Mouse (Mus musculus) embryonic facial prominence, embryonic 10.5 days (tissue): Measurements from ENCODE around the gene Avil. TPM values are rescaled to one million over a fixed set of nuclear protein-coding genes. Genes with fewer than 3 reads are reported as not detected.

Source experiments
- DNase-seq: peaks from one replicate; pipeline ENCODE4 v3.0.0-alpha.2; 2017; ENCODE audit warnings: low spot score
- H3K27ac ChIP-seq: fragments of 300-500 bp; sonication (generic); replicated peaks from 2 replicates; pipeline ENCODE4 v1.5.1; 2016; ENCODE audit warnings: mild to moderate bottlenecking
- H3K27me3 ChIP-seq: fragments of 300-500 bp; sonication (generic); replicated peaks from 2 replicates; pipeline ENCODE4 v1.6.1; 2016; ENCODE audit warnings: low read depth, mild to moderate bottlenecking; ENCODE audit not compliant: poor library complexity, severe bottlenecking
- H3K36me3 ChIP-seq: fragments of 300-500 bp; sonication (generic); replicated peaks from 2 replicates; pipeline ENCODE4 v1.6.1; 2016; ENCODE audit warnings: mild to moderate bottlenecking, moderate library complexity
- H3K4me1 ChIP-seq: fragments of 300-500 bp; sonication (generic); 2 replicates; pipeline ENCODE4 v1.6.1; 2016
- H3K4me3 ChIP-seq: fragments of 300-500 bp; sonication (generic); 2 replicates; pipeline ENCODE4 v1.5.1; 2016; ENCODE audit warnings: mild to moderate bottlenecking, moderate library complexity
- H3K9me3 ChIP-seq: fragments of 300-500 bp; sonication (generic); 2 replicates; pipeline ENCODE4 v1.6.1; 2016; ENCODE audit warnings: mild to moderate bottlenecking
- WGBS: fragments of 180-500 bp; shearing (Covaris S2); methylation state at CpG from one replicate; pipeline ENCODE4 v1.1.7; 2016; 5-methylcytosine and 5-hydroxymethylcytosine counted together
- polyA plus RNA-seq: library from polyadenylated mRNA; unstranded; fragments of >200 nt; fragmentation: Nextera tagmentation; extraction: Ambion mirVana; gene quantifications from 2 replicates; pipeline ENCODE4 v1.2.1, GENCODE M21; 2016

The Avil gene
- polyA plus RNA-seq: 0.06 and 0.44 TPM in 2 replicates

DNA sequence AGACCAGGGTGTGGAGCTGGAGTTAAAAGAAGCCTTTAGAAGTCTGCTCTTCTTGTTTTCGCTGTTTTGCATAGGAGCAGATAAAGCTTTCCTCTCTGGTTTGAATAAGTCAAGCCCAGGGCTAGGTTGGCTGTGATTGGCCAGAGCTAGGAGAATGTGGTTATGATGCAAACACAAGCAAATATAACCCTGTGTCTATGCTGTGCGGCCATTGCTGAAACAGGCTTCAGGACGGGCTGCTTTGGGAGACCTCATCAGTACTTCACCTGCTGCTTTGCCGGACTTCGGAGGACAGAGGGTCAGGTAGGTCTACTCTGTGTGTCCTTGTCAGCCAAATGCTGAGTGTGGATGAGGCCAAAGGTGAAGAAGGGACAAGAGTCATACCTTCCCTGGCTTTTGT lies at the start of gene Avil:
TSS of gene Avil (plus strand) at position 181 of the 400 bp plus-strand sequence.
- no peaks in the 10 kb centered on the region for H3K9me3 ChIP-seq
- H3K27me3 ChIP-seq: no peaks in the 10 kb centered on the region
- 90% methylated on average over 5 of the region's 5 CpGs for WGBS
- no peak for DNase-seq
- no peak within 1 kb of the TSS for H3K4me3 ChIP-seq
- peaks cover 46% of the 10 kb centered on the region for H3K36me3 ChIP-seq
- H3K27ac ChIP-seq: no peak within 1 kb of the TSS
- H3K4me1 ChIP-seq: no peaks in the 10 kb centered on the region

DNA sequence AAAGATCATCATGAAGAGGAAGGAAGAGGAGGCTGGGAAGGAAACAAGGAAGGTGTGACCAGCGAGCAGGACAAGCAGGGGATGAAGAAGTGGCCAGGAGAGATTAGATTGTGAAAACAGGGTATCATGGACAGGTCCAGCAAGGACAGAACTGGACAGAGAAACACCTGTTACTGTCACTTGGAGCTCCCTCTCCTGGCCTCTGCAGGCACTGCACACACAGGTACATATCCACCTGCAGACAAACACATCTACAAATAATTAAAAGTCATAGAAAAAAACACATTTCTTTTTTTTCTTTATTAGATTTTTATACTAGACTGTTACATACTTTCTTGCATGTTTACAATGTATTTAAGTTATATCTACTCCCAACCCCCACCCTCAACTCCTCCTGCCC lies 48.1 kb upstream of the Avil start:
- no peak for DNase-seq
- Histone ChIP-seq H3K4me1 (peaks cover 21% of the 10 kb centered on the region), H3K4me3 (no peak overlapping the region), H3K27ac (no peak overlapping the region), H3K27me3 (peaks cover 18% of the 10 kb centered on the region), H3K36me3 (no peaks in the 10 kb centered on the region), H3K9me3 (no peaks in the 10 kb centered on the region)
- 84% methylated on average over 1 of the region's 1 CpGs for WGBS

- Histone ChIP-seq H3K4me3 (no peak overlapping the region), H3K27me3 (peaks cover 18% of the 10 kb centered on the region), H3K36me3 (no peaks in the 10 kb centered on the region), H3K27ac (no peak overlapping the region), H3K9me3 (no peaks in the 10 kb centered on the region), H3K4me1 (peaks cover 27% of the 10 kb centered on the region)
- DNase-seq: no peak
- 90% methylated on average over 3 of the region's 3 CpGs for WGBS
Observed at GRCm38 (mm10) chr10:126953029-126953471, 47.5 kb upstream of the Avil start.

- H3K4me3 ChIP-seq: peak overlapping the region; percentile 45
- H3K9me3 ChIP-seq: no peaks in the 10 kb centered on the region
- H3K36me3 ChIP-seq: no peaks in the 10 kb centered on the region
- peaks cover 40% of the 10 kb centered on the region for H3K27me3 ChIP-seq
- H3K4me1 ChIP-seq: peaks cover 30% of the 10 kb centered on the region
- WGBS: 11% methylated on average over 15 of the region's 15 CpGs
- DNase-seq: no peak
- peak overlapping the region; percentile 74 for H3K27ac ChIP-seq
Observed at GRCm38 (mm10) chr10:126956692-126957358, 43.7 kb upstream of the Avil start.

DNA sequence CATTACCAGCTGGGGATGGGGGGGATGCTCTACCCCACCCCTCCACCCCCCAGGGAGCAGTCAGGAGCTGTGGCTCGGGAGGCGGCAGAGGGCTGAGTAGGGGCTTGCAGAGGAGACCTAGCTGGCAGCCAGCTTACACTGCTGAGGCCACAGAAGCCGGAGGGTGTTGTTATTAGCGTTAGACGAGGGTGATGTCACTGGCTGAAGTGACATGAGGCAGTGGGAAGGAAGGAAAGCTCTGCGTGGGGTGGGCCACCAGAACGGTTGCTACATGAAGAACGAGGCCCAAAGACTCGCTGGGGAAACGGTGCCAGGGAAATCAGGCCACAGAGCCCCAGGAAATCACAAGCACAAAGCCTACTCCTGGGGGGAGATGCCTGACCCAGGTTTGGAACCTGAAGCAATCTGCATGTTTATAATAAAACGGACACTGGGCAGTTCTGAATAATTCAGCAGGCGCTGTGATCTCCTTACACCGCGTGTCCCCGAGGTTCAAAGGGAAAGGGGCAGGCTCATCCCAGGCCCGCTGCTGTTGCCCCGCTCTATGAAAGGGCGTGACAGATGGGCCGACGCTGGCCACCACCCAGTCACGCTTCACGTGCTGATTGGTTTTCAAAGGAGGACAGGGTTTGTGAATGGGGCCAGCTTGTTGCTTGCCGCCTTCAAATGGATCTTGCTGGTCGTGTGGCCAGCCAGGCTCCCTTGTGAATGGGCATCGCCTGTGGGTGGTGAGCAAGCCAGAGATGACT lies 43.0 kb upstream of the Avil start:
- peaks cover 40% of the 10 kb centered on the region for H3K27me3 ChIP-seq
- peak overlapping the region; percentile 45 for H3K4me3 ChIP-seq

GRCm38 (mm10) chr10:126960496-126960895 lies 40.0 kb upstream of the Avil start:
- DNase-seq: no peak
- Histone ChIP-seq H3K36me3 (no peaks in the 10 kb centered on the region), H3K27me3 (peaks cover 40% of the 10 kb centered on the region), H3K27ac (no peak overlapping the region), H3K4me1 (peaks cover 47% of the 10 kb centered on the region), H3K4me3 (no peak overlapping the region), H3K9me3 (no peaks in the 10 kb centered on the region)
- WGBS: 78% methylated on average over 8 of the region's 8 CpGs

More for the DNA sequence above, 43.0 kb upstream of the Avil start:
- Histone ChIP-seq H3K27ac (peak overlapping the region; percentile 74), H3K36me3 (no peaks in the 10 kb centered on the region), H3K4me1 (peaks cover 37% of the 10 kb centered on the region), H3K9me3 (no peaks in the 10 kb centered on the region)
- peak; percentile 79 for DNase-seq
- 2% methylated on average over 25 of the region's 25 CpGs for WGBS

DNA sequence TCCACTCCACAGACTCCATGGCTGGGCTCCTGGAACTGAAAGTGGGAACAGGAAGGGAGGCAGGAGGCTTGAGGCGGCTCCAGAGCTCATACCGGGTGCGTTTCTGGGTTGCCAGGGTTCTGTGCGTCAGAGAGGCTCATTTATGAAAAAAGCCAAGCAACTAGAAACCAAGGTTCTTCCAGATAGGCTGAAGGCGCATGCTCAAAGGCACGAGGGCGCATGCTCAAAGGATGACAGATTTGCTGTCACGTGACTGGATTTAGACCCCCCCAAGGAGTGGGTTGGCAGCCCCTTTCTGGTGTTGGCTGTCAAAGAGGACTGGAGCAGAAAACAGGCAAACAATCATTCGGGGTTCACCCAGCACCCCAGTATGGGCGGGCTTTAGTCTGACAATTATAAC lies 38.8 kb upstream of the Avil start:
- no peaks in the 10 kb centered on the region for H3K9me3 ChIP-seq
- H3K27me3 ChIP-seq: peaks cover 28% of the 10 kb centered on the region
- no peaks in the 10 kb centered on the region for H3K36me3 ChIP-seq
- peaks cover 42% of the 10 kb centered on the region for H3K4me1 ChIP-seq
- WGBS: 72% methylated on average over 10 of the region's 10 CpGs
- H3K27ac ChIP-seq: peak overlapping the region; percentile 71
- peak overlapping the region; percentile 29 for H3K4me3 ChIP-seq
- DNase-seq: no peak

- peaks cover 22% of the 10 kb centered on the region for H3K27me3 ChIP-seq
- H3K36me3 ChIP-seq: no peaks in the 10 kb centered on the region
- H3K27ac ChIP-seq: peak overlapping the region; percentile 71
- WGBS: 30% methylated on average over 15 of the region's 15 CpGs
- DNase-seq: peak; percentile 67
- peak overlapping the region; percentile 29 for H3K4me3 ChIP-seq
- no peaks in the 10 kb centered on the region for H3K9me3 ChIP-seq
- H3K4me1 ChIP-seq: peaks cover 35% of the 10 kb centered on the region
Observed at GRCm38 (mm10) chr10:126962271-126962965, 38.1 kb upstream of the Avil start.

DNA sequence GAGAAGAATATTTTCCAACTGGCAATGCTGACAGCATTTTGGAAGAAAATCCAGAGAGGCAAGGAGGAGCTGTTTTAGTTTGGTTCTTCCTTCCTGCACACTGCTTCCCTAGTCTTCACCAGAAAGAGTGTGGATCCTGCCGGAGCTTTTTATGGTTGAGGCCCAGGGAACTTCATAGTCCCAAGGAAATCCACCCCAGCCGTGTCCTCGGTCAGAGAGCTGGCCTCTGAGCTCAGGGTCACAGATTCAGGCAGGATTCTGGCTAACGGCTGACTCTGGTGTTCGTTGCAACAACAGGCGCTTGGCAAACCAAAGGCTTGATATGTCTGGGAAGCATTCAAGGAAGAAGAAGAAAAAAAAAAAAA lies 37.6 kb upstream of the Avil start:
- Histone ChIP-seq H3K4me3 (no peak overlapping the region), H3K27me3 (peaks cover 22% of the 10 kb centered on the region), H3K27ac (peak overlapping the region; percentile 44; the same call in 1 of the 2 replicates), H3K4me1 (peaks cover 30% of the 10 kb centered on the region), H3K9me3 (no peaks in the 10 kb centered on the region), H3K36me3 (no peaks in the 10 kb centered on the region)
- 43% methylated on average over 6 of the region's 6 CpGs for WGBS
- DNase-seq: no peak

- H3K36me3 ChIP-seq: no peaks in the 10 kb centered on the region
- peaks cover 29% of the 10 kb centered on the region for H3K4me1 ChIP-seq
Observed at GRCm38 (mm10) chr10:126963821-126964220, 36.7 kb upstream of the Avil start.

DNA sequence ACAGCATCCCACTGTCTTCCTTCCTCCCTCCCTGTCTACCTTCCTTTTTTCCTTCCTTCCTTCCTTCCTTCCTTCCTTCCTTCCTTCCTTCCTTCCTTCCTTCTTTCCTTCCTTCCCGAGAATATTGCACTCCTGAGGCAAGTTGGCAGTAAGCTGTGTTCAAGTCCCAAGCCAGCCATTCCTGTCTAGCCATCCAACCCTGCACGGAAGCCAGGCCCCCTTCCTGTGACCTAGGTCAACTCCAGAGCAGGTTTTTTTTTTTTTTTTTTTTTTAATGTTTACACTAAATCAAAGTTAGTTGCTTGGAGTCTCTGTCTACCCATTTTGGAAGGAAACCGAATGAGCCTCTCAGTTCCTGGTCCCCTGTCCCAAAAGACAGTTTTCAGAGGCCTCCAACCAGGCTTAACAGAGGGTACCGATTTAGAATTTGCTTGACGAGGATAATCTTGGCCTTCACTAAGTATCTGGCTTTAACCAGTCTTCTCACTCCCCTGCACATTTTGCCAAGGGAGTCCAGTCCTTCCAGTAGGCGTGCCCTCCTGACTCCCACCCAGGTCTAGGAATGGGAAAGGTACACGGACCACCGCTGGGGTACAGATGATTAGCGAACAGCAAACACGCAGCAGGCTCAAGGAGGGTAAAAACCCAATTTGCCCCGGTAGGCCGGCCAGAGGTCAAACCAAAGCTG lies 29.0 kb upstream of the Avil start:
- peaks cover 35% of the 10 kb centered on the region for H3K4me1 ChIP-seq
- H3K27ac ChIP-seq: peak overlapping the region; percentile 85
- H3K36me3 ChIP-seq: no peaks in the 10 kb centered on the region
- WGBS: 5% methylated on average over 12 of the region's 12 CpGs
- peak overlapping the region; percentile 46 for H3K4me3 ChIP-seq
- DNase-seq: peak; percentile 48
- no peaks in the 10 kb centered on the region for H3K9me3 ChIP-seq
- 0 out of 2 replicates have a peak, but pooled peaks cover 8% of the 10 kb centered on the region for H3K27me3 ChIP-seq

More at GRCm38 (mm10) chr10:126963821-126964220, 36.7 kb upstream of the Avil start:
- no peak overlapping the region for H3K27ac ChIP-seq
- DNase-seq: no peak
- no peaks in the 10 kb centered on the region for H3K9me3 ChIP-seq
- peaks cover 22% of the 10 kb centered on the region for H3K27me3 ChIP-seq
- 87% methylated on average over 8 of the region's 8 CpGs for WGBS
- no peak overlapping the region for H3K4me3 ChIP-seq
